Mouse (Mus musculus) telencephalon, adult 2 months (tissue): ENCODE measurements at regions not wholly inside any gene's neighbourhood (a gene's known extent, or its start where the extent isn't known, plus 50 kb on each side); places are given as distances from the start of the nearest gene placed in this dataset.

ENCODE experiments used
- DNase-seq: peaks from one replicate; pipeline ENCODE4 v3.0.0-alpha.2; 2011; ENCODE audit warnings: low read depth, low spot score

GRCm38 (mm10) chr16:84100444-84100843 is 414.5 kb upstream of the A730009L09Rik start:
- peak; percentile 18 for DNase-seq

DNA sequence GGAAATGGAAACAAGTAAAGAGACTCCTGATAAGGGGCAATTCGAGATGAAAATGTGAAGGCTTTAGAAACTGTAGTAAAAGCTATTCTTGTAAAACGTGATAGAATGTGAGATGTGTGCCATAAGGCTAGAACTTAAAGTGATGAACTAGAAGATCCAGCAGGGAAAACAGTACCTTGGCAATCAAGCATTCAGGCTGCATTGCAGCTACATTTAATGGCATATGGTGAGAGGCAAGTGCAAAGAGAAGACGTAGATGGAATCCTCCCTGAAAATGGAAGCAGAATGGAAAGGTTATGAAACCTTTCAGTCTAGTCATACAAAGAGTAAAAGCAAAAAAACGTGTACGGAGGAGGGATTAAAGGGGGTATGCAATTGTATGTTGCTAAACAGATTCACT is 403.3 kb upstream of the A730009L09Rik start:
- peak; percentile 76 for DNase-seq

DNA sequence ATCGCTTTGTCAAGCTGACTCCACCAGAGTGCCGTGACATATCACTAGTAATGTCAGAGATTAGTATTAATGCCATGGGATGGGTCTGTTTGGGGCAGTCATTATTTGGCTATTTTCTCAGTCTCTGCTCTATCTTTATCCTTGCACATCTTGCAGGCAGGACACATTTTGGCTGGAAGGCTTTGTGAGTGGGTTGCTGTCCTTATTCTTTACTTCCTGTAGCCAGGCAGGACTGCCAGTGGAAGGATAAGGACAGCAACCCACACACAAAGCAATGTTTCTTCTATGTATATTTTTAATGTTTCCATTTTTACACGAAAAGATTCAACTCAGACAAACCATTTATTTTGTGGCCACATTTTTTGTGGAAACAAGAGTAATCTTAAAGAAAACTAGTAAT is 397.4 kb upstream of the A730009L09Rik start:
- peak; percentile 59 for DNase-seq

DNA sequence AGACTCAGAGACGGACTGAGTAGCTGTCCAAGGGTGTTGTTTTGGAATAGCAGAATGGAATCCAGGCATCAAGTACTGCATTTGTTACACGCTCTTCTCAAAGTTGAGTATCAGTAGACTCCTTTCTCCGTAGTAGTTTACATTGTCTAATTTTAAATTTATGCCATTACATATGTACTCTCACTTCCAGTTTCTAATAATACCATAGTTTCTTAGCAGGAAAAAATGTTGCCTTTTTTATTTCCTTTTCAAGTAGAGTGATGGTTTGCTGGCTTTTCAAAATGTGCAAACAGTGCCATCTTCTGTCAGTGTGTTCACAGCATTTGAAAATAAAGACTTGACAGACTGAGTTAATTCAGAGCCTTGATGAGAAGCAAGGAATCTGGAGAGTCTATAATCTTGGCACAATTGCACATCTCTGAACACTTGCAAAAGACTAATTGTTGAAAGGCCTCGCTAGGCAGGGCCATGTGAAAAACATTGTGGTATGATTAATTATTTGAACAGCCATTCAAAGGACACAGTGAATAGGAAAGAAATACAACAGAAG is 379.2 kb upstream of the A730009L09Rik start:
- peak; percentile 72 for DNase-seq

GRCm38 (mm10) chr16:84151872-84152271 is 363.0 kb upstream of the A730009L09Rik start:
- no peak for DNase-seq

DNA sequence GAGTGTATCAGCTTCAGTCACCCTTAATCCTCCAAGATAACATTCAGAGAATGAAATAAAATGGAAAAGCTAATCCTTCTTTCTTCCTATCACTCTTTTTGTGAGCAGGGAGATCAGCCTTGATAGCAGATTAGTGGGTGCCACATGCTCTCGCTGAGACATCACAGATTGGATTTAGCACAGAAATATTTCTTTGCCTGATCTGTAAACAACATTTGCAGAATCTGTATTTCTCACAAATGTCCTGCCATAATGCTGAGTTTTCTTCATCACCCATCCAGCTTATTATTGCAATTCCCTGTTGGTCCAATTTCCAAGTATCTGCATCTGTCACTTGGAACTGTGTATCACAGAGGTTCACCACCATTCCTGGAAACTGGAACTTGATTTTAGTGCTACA is 342.8 kb upstream of the A730009L09Rik start:
- peak; percentile 12 for DNase-seq
